Mouse (Mus musculus): Measurements from ENCODE around the gene Itk. TPM values are rescaled to one million over a fixed set of nuclear protein-coding genes. Genes with fewer than 3 reads are reported as not detected.
A peak's percentile ranks its signal among the peaks of the same experiment; 100 is the strongest.

Gene Itk
- polyA plus RNA-seq, 1 experiment from 2014 or later: not detected

DNA sequence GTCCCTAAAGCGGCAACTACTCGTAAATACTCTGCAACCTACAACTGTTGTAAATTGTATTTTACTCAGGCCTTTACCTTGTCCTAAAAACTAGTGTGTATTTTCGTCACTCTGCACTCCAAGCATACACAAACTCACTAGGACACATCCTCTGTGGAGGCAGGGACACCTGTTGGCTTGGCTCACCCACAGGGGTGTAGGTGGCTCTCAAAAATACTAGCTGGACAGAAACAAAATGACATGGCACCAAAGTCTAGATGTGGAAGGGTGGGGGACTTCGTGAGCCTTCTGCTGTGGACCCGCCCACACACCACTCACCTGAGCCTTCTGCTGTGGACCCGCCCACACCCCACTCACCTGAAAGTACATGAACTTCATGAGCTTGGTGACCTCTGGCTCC, 105.5 kb downstream of the Itk start:
- Histone ChIP-seq H3K9me3 (no peaks in the 10 kb centered on the region), H3K27ac (no peak overlapping the region), H3K27me3 (no peaks in the 10 kb centered on the region), H3K4me3 (no peak overlapping the region), H3K36me3 (0 out of 2 replicates have a peak, but pooled peaks cover 10% of the 10 kb centered on the region), H3K4me1 (peaks cover 9% of the 10 kb centered on the region; the same call in 1 of the 2 replicates), H3K9ac (no peak overlapping the region), H3K4me2 (no peak overlapping the region)
- 93% methylated on average over 6 of the region's 6 CpGs for WGBS
- ATAC-seq (ENCODE audit: insufficient number of reproducible peaks, insufficient read depth, low FRiP score, low TSS enrichment, low read depth): no peak

DNA sequence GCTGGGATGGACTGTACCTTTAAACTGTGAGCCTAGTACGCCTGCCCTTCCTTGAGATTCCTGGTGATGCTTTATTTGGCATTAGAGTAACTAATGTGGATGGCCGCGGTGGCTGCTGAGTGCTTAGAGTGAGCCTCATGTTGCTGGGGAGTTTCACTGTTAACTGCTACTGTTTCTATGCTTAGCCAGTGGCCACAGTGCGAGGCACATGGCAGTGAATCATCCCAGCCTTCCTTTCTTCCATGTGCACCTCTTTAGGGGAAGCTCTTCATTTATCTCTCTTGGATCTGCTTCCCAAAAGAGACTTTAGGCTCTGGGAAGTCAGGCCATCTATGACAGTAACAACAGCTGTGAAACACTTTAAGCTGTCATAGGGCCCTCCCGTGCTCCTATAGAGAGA, 106.7 kb downstream of the Itk start:
- Histone ChIP-seq H3K36me3 (0 out of 2 replicates have a peak, but pooled peaks cover 10% of the 10 kb centered on the region), H3K4me3 (no peak overlapping the region), H3K9ac (no peak overlapping the region), H3K27me3 (no peaks in the 10 kb centered on the region), H3K4me1 (peaks cover 9% of the 10 kb centered on the region; the same call in 1 of the 2 replicates), H3K9me3 (no peaks in the 10 kb centered on the region), H3K27ac (no peak overlapping the region), H3K4me2 (no peak overlapping the region)
- WGBS: 93% methylated on average over 5 of the region's 5 CpGs
- ATAC-seq (ENCODE audit: insufficient number of reproducible peaks, insufficient read depth, low FRiP score, low TSS enrichment, low read depth): no peak

DNA sequence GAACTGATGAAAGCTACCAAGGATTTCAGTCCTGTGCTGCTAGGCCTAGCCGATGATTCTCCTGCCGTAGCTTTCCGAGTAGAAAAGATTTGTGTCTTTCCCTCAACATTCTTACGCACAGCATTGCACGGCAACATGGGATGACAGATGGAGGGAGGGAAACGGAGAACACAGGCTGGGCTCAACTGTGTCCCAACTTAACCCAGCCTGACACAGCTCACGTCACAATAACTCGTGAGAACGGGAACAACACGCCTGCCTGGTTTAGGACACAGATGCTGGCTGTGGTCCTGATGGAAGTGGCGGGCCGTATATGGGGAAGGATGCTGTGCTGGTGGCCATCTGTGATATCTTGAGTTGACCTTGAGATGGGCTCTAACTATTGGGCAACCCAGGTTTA, 110.6 kb downstream of the Itk start:
- 0 out of 2 replicates have a peak, but pooled peaks cover 15% of the 10 kb centered on the region for H3K36me3 ChIP-seq
- no peak for ATAC-seq (ENCODE audit: insufficient number of reproducible peaks, insufficient read depth, low FRiP score, low TSS enrichment, low read depth)

DNA sequence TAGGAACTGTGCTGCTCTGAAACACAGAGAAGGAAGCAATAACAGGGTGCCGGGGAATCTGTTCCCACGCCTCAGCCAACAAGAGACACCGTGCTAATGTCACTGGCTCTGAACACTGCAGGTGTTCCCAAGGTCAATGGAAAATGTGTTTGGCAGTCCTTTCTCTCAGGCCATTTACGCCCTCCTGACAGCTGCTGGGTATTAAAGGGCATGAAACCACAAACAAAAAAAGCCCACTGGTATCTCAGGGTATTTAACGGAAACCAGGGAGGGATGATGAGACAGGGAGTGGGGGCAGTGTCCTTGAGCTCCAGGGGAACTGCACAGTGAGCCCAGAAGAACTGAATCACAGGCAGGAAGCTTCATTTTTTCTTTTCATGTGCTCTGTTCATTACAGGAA, 111.2 kb downstream of the Itk start:
- no peak overlapping the region for H3K27ac ChIP-seq
- no peaks in the 10 kb centered on the region for H3K4me1 ChIP-seq
- ATAC-seq (ENCODE audit: insufficient number of reproducible peaks, insufficient read depth, low FRiP score, low TSS enrichment, low read depth): no peak
- 66% methylated on average over 5 of the region's 5 CpGs for WGBS
- no peak overlapping the region for H3K9ac ChIP-seq
- 0 out of 2 replicates have a peak, but pooled peaks cover 17% of the 10 kb centered on the region for H3K36me3 ChIP-seq
- H3K4me2 ChIP-seq: no peak overlapping the region
- no peaks in the 10 kb centered on the region for H3K9me3 ChIP-seq
- H3K27me3 ChIP-seq: no peaks in the 10 kb centered on the region
- H3K4me3 ChIP-seq: no peak overlapping the region

More for the DNA sequence above, 110.6 kb downstream of the Itk start:
- Histone ChIP-seq H3K4me1 (no peaks in the 10 kb centered on the region), H3K4me3 (no peak overlapping the region), H3K4me2 (no peak overlapping the region), H3K27me3 (no peaks in the 10 kb centered on the region), H3K9me3 (no peaks in the 10 kb centered on the region), H3K27ac (no peak overlapping the region), H3K9ac (no peak overlapping the region)
- 92% methylated on average over 12 of the region's 12 CpGs for WGBS

DNA sequence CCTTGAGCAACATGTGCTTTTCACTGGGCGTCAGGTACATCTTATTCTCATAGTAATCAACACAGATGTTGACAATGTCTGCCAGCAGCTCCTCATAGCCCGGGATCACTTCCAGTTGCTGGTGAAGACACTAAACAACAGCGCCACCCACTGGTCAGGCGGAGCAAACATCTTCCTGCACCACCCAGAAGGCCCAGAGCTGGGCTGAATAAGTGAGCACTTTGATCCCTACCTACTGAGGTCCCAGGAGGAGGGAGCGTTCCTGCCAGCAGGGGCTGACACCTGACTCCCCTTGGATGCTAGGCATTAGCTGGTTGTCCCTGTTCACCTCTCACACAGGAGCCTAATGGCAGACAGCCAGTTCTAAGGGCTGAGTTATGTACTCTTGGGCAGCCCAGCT, 112.5 kb downstream of the Itk start:
- no peak overlapping the region for H3K9ac ChIP-seq
- no peaks in the 10 kb centered on the region for H3K4me1 ChIP-seq
- H3K4me2 ChIP-seq: no peak overlapping the region
- H3K27ac ChIP-seq: no peak overlapping the region
- no peaks in the 10 kb centered on the region for H3K27me3 ChIP-seq
- H3K9me3 ChIP-seq: no peaks in the 10 kb centered on the region
- no peak overlapping the region for H3K4me3 ChIP-seq
- 41% methylated on average over 5 of the region's 5 CpGs for WGBS
- peaks cover 16% of the 10 kb centered on the region; the same call in 1 of the 2 replicates for H3K36me3 ChIP-seq
- ATAC-seq (ENCODE audit: insufficient number of reproducible peaks, insufficient read depth, low FRiP score, low TSS enrichment, low read depth): no peak

DNA sequence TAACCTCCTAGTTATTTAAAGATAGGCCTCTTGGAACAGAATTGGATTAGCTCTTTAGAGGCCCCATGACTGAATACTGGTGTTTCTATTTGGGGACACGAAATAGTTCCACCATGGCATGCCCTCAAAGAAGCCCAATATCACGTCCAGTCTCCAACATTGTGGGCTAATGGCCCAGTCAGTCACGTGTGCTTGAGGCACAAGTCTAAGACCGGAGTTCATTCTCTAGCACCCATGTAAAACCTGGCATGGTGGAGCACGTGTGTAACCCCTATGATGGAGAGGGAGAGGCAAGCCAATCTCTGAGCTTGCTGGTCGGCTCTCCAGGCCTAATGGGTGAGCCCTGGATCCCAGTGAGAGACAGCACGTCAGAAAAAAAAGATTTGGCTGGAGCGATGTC, 113.1 kb downstream of the Itk start:
- ATAC-seq (ENCODE audit: insufficient number of reproducible peaks, insufficient read depth, low FRiP score, low TSS enrichment, low read depth): no peak
- Histone ChIP-seq H3K9me3 (no peaks in the 10 kb centered on the region), H3K4me2 (no peak overlapping the region), H3K27me3 (no peaks in the 10 kb centered on the region), H3K36me3 (peaks cover 16% of the 10 kb centered on the region; the same call in 1 of the 2 replicates), H3K27ac (no peak overlapping the region), H3K4me1 (no peaks in the 10 kb centered on the region), H3K4me3 (no peak overlapping the region), H3K9ac (no peak overlapping the region)
- WGBS: 91% methylated on average over 8 of the region's 8 CpGs

DNA sequence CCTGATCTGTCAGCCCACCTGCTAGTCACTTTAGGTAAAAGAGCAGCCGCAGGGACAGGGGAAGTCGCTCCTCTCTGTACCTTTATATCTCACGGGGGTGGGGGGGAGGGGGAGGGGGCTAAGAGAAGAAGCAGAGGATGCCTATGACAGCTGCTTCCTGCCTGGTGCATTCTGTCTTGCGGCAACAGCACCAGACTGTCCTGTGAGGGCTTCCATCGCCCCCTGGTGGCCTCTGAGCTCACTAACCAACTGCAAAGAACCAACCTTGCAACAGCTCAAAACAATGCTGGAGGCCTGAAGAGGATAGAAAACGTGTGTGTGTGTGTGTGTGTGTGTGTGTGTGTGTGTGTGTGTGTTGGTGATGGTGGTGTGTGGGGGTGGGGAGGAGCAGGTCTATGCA, 114.0 kb downstream of the Itk start:
- Histone ChIP-seq H3K9ac (no peak overlapping the region), H3K27me3 (no peaks in the 10 kb centered on the region), H3K4me1 (no peaks in the 10 kb centered on the region), H3K36me3 (peaks cover 16% of the 10 kb centered on the region; the same call in 1 of the 2 replicates), H3K4me3 (no peak overlapping the region), H3K9me3 (no peaks in the 10 kb centered on the region), H3K27ac (no peak overlapping the region), H3K4me2 (no peak overlapping the region)
- 10% methylated on average over 6 of the region's 6 CpGs for WGBS
- ATAC-seq (ENCODE audit: insufficient number of reproducible peaks, insufficient read depth, low FRiP score, low TSS enrichment, low read depth): 0 out of 2 replicates have a peak, but pooled peaks have one; percentile 26

Other genes with a start within 250 kb of the Itk start
- gene Nipal4, start 223.0 kb downstream of the Itk start, polyA plus RNA-seq (2015; fragmentation: Nextera tagmentation; extraction: Ambion mirVana): 1.4 and 2.0 TPM in 2 replicates
- 0.11 and 0.15 TPM in 2 replicates for gene Fndc9, start 154.0 kb downstream of the Itk start, polyA plus RNA-seq (2015; fragmentation: Nextera tagmentation; extraction: Ambion mirVana)
- 8.9 and 10.4 TPM in 2 replicates for gene Cyfip2, start 76.7 kb downstream of the Itk start, polyA plus RNA-seq (2015; fragmentation: Nextera tagmentation; extraction: Ambion mirVana)
- gene Fam71b, start 7.0 kb upstream of the Itk start, polyA plus RNA-seq (2015; fragmentation: Nextera tagmentation; extraction: Ambion mirVana): not detected in 2 replicates
- gene Med7, start 47.4 kb upstream of the Itk start, polyA plus RNA-seq (2015; fragmentation: Nextera tagmentation; extraction: Ambion mirVana): 83.3 and 83.5 TPM in 2 replicates
- gene Havcr2, start 65.4 kb upstream of the Itk start, polyA plus RNA-seq (2015; fragmentation: Nextera tagmentation; extraction: Ambion mirVana): not detected in 2 replicates
- not detected in 2 replicates for gene Gm12169, start 134.7 kb upstream of the Itk start, polyA plus RNA-seq (2015; fragmentation: Nextera tagmentation; extraction: Ambion mirVana)
- not detected in 2 replicates for gene BC053393, start 182.0 kb upstream of the Itk start, polyA plus RNA-seq (2015; fragmentation: Nextera tagmentation; extraction: Ambion mirVana)
- gene Dppa1, start 239.7 kb upstream of the Itk start, polyA plus RNA-seq (2015; fragmentation: Nextera tagmentation; extraction: Ambion mirVana): not detected in 2 replicates